Mouse (Mus musculus) myocyte (in vitro differentiated cells): Measurements from ENCODE around the gene Rtn2. TPM values are rescaled to one million over a fixed set of nuclear protein-coding genes. Genes with fewer than 3 reads are reported as not detected.
A peak's percentile ranks its signal among the peaks of the same experiment; 100 is the strongest.
"Not testable (repeated sequence)": the region's sequence is repeated elsewhere in the genome, so short reads cannot be mapped to it uniquely, and the experiment has no call there.

ENCODE experiments used
- H3K27me3 ChIP-seq: one replicate; pipeline ENCODE4 v1.6.1; 2011; ENCODE audit not compliant: control insufficient read depth, insufficient read depth, insufficient read length
- H3K36me3 ChIP-seq: one replicate; pipeline ENCODE4 v1.6.1; 2011; ENCODE audit not compliant: control insufficient read depth, insufficient read depth
- H3K4me2 ChIP-seq: one replicate; pipeline ENCODE4 v1.6.1; 2011; ENCODE audit warnings: low read depth, control low read depth
- H3K4me3 ChIP-seq: one replicate; pipeline ENCODE4 v1.5.1; 2011; ENCODE audit warnings: mild to moderate bottlenecking, control low read depth, moderate library complexity
- H3K79me2 ChIP-seq: one replicate; pipeline ENCODE4 v1.6.1; 2011; ENCODE audit not compliant: control insufficient read depth, insufficient read depth
- H3ac ChIP-seq: one replicate; pipeline ENCODE4 v1.6.1; 2011; ENCODE audit not compliant: control insufficient read depth, insufficient read length
- CEBPB ChIP-seq: IDR thresholded peaks from 2 replicates; pipeline ENCODE4 v1.6.1; 2011; ENCODE audit warnings: mild to moderate bottlenecking, moderate library complexity; ENCODE audit not compliant: poor library complexity, insufficient read depth, severe bottlenecking
- E2F4 ChIP-seq: IDR thresholded peaks from one replicate; pipeline ENCODE4 v1.6.1; 2011; ENCODE audit warnings: mild to moderate bottlenecking, control low read depth, moderate library complexity; ENCODE audit not compliant: insufficient read depth
- MAX ChIP-seq: IDR thresholded peaks from one replicate; pipeline ENCODE4 v1.6.1; 2011; ENCODE audit warnings: low read depth, mild to moderate bottlenecking, control low read depth
- MYOD1 ChIP-seq, 3 experiments: IDR thresholded peaks; one replicate each; pipeline ENCODE4 v1.6.1; 2011; ENCODE audit warnings: control low read depth in 2 of 3, low read depth in 2 of 3, mild to moderate bottlenecking in 2 of 3, moderate library complexity in 1 of 3; ENCODE audit not compliant: insufficient read length in 2 of 3, control insufficient read depth in 1 of 3
- MYOG ChIP-seq, 3 experiments: IDR thresholded peaks; one replicate each; pipeline ENCODE4 v1.6.1; 2011; ENCODE audit warnings: control low read depth in 2 of 3, low read depth in 2 of 3, mild to moderate bottlenecking in 2 of 3; ENCODE audit not compliant: insufficient read length in 2 of 3, control insufficient read depth in 1 of 3, insufficient read depth in 1 of 3
- POLR2A ChIP-seq: IDR thresholded peaks from one replicate; pipeline ENCODE4 v1.6.1; 2011; ENCODE audit warnings: low read depth, mild to moderate bottlenecking, control low read depth, moderate library complexity; ENCODE audit not compliant: insufficient read length
- POLR2AphosphoS2 ChIP-seq: IDR thresholded peaks from one replicate; pipeline ENCODE4 v1.6.1; 2011; ENCODE audit warnings: low read depth, control low read depth; ENCODE audit not compliant: insufficient read length
- REST ChIP-seq: IDR thresholded peaks from one replicate; pipeline ENCODE4 v1.6.1; 2011; ENCODE audit warnings: mild to moderate bottlenecking, control low read depth, moderate library complexity; ENCODE audit not compliant: insufficient read depth, insufficient read length
- SRF ChIP-seq: IDR thresholded peaks from one replicate; pipeline ENCODE4 v1.6.1; 2011; ENCODE audit warnings: low read depth; ENCODE audit not compliant: control insufficient read depth, insufficient read length
- TCF12 ChIP-seq: IDR thresholded peaks from one replicate; pipeline ENCODE4 v1.6.1; 2011; ENCODE audit warnings: mild to moderate bottlenecking, control low read depth; ENCODE audit not compliant: poor library complexity, insufficient read depth, severe bottlenecking
- TCF3 ChIP-seq: IDR thresholded peaks from one replicate; pipeline ENCODE4 v1.6.1; 2011; ENCODE audit warnings: low read depth, control low read depth; ENCODE audit not compliant: insufficient read length
- USF1 ChIP-seq: IDR thresholded peaks from one replicate; pipeline ENCODE4 v1.6.1; 2011; ENCODE audit warnings: low read depth, mild to moderate bottlenecking, control low read depth, moderate library complexity
- polyA plus RNA-seq: library from polyadenylated mRNA; unstranded; fragments of >200 nt; fragmentation: generic; extraction: Trizol; gene quantifications from one replicate; pipeline ENCODE4 v1.2.1, GENCODE M21; 2012; ENCODE audit warnings: missing spikeins

The Rtn2 gene
- polyA plus RNA-seq, 1 experiment: 340 TPM

DNA sequence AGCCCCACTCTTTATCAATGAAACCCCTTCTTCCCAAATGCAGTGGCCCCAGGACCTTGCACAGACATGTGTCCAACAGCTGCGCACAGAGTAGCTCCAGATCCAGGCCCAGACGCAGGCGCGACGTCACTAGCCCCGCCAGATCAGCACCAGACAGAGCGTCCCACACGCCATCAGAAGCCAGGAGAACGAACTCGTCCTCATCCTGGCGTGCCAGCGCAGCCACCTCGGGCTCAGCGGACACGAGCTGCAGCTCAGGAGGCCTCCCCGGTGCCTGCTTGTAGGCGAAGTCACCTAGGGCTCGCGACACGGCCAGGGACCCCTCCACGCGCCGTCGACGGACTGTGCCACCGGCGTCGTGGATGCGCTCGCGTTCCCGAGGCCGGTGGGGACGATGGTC lies 3.4 kb upstream of the Rtn2 start:
- Histone ChIP-seq H3K27me3 (peaks cover 12% of the 10 kb centered on the region), H3ac (no peak overlapping the region), H3K4me3 (no peak overlapping the region), H3K36me3 (no peaks in the 10 kb centered on the region), H3K4me2 (peak overlapping the region; percentile 48), H3K79me2 (no peaks in the 10 kb centered on the region)
- TF ChIP-seq MYOD1 (IDR thresholded peaks at IDR 0.05; ENCODE audit: control insufficient read depth in 1 of 3, insufficient read length in 2 of 3, low read depth in 2 of 3) (no peak), MYOG (IDR thresholded peaks at IDR 0.05; ENCODE audit: control insufficient read depth in 1 of 3, insufficient read depth in 1 of 3, insufficient read length in 2 of 3, low read depth in 2 of 3) (peak in 1 of 3 experiments; percentile 12)

DNA sequence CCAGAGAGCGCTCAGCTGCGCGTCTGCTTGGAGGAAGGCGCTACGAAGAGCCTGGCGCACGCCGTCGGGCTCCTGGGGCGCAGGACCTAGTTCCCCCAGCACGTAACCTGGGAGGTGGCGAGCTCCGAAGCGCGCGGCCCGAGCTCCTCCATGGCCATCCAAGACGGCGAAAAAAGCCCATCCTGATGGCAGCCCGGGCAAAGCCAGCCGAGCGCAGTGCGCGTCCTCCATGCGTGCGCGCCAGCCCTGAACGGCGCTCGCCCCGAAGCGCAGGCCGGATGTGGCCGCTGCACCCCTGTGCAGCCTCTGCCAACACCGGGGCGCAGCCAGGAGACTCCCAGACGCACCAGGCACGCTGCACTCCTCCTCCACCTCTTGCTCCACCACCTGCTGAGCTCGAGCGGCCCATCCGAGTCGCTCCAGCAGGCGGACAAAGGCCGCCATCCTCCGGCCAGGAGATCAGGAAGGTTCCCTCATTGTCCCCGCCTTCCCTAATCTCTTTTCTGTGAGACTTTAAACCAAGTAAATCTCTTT lies 2.8 kb upstream of the Rtn2 start, which contains the start of gene Ppm1n:
Ppm1n (minus strand) TSS at position 484 of the 534 bp plus-strand sequence.
- Histone ChIP-seq H3K79me2 (no peaks in the 10 kb centered on the region), H3K4me3 (no peak within 1 kb of the TSS), H3K4me2 (peak within 1 kb of the TSS; percentile 48), H3K36me3 (no peaks in the 10 kb centered on the region), H3K27me3 (peaks cover 12% of the 10 kb centered on the region), H3ac (no peak within 1 kb of the TSS)
- no peak for TF ChIP-seq USF1
- TF ChIP-seq POLR2A: peak; percentile 28

DNA sequence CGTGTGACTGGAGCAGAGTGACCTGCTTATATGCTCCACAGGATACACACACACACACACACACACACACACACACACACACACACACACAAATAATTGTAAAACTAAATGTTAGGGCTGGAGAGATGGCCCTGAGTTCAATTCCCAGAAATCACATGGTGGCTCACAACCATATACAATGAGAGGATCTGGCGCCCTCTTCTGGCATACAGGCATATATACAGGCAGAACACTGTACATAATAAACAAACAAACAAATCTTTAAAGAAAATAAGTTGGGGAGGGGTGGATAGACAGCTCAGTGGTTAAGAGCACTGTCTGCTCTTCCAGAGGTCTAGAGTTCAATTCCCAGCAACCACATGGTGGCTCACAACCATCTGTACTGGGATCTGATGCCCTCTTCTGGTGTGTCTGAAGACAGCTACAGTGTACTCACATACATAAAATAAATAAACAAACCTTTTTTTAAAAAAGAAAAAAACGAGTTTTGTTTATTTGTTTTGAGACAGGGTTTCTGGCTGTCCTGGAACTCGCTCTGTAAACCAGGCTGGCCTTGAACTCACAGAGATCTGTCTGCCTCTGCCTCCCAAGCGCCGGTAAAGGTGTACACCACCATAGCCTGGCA lies 632 bp upstream of the Rtn2 start:
- H3K79me2 ChIP-seq, H3K4me2 ChIP-seq, H3ac ChIP-seq, H3K36me3 ChIP-seq, H3K4me3 ChIP-seq: not testable (repeated sequence)
- TF ChIP-seq USF1: peak; percentile 21
- H3K27me3 ChIP-seq: peaks cover 12% of the 10 kb centered on the region

DNA sequence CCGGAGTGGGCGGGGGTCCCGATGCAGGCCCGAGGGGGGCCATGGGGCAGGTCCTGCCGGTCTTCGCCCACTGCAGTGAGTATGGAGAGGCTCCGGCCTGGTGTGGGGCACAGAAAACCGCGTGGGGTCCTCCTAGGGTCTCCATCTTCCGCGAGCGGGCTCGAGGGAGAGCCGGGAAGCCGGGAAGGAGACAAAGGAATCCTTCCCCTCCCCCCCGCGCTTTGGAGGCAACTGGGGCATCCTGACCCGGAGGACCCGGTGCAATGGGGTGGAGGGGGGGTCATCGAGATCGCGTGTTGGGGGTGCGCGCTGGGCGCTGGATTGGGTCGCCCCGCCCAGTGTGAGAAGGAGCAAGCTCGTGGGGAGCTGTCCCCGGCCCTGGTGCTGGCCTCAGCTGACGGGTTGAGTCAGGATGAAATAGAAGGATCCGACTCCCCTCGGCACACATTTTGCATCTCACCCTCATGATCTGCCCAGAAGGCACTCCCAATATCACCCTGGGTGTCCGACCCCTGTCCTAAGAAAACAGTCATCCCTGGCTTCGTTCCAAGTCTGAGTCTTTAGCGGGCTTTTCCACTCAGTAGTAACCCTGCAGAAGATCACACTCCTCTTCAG lies 474 bp downstream of the Rtn2 start:
- Histone ChIP-seq H3K36me3 (no peaks in the 10 kb centered on the region), H3ac (no peak overlapping the region), H3K4me3 (peak overlapping the region; percentile 7), H3K79me2 (no peaks in the 10 kb centered on the region), H3K27me3 (peaks cover 12% of the 10 kb centered on the region), H3K4me2 (peak overlapping the region; percentile 69)
- TF ChIP-seq E2F4: no peak
- TF ChIP-seq REST: peak; percentile 90

DNA sequence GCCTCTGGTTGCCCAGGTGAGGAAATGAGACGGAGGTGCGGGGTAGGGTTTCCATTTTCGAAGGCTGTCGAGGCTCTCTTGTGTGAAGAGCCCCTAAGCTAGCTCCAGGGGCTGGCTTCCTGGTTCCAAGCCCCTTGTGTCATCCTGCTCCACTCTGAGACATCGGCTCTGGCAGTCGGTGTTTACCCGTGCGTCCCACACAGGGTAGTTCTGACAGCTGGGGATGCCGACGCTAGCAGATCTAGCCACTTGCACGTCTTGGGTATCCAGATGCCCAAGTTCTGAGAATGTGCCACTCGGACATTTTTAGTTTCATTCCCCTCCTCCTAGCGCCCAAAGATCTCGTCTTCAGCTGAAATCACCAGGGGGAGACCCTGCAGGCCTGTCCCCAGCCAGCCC lies 981 bp downstream of the Rtn2 start:
- no peak for TF ChIP-seq E2F4
- TF ChIP-seq USF1: no peak
- no peak for TF ChIP-seq REST
- TF ChIP-seq MYOG (IDR thresholded peaks at IDR 0.05; ENCODE audit: control insufficient read depth in 1 of 3, insufficient read depth in 1 of 3, insufficient read length in 2 of 3, low read depth in 2 of 3): no peak
- no peak for TF ChIP-seq POLR2A
- peaks cover 12% of the 10 kb centered on the region for H3K27me3 ChIP-seq
- no peaks in the 10 kb centered on the region for H3K79me2 ChIP-seq
- no peaks in the 10 kb centered on the region for H3K36me3 ChIP-seq
- no peak overlapping the region for H3ac ChIP-seq
- peak overlapping the region; percentile 69 for H3K4me2 ChIP-seq
- peak overlapping the region; percentile 7 for H3K4me3 ChIP-seq

DNA sequence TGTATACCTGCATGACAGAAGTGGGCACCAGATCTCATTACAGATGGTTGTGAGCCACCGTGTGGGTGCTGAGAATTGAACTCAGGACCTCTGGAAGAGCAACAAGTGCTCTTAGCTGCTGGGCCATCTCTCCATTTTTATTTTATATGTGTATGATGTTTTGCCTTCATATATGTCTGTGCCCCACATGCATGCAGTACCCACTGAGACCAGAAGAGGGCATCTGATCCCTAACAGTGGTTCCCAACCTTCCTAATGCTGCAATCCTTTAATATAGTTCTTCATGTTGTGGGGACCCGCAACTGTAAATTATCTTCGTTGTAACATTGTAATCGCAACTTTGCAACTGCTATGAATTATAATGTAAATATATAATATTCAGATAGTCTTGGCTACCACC lies 2.3 kb downstream of the Rtn2 start:
- Histone ChIP-seq H3K36me3 (no peaks in the 10 kb centered on the region), H3ac (no peak overlapping the region), H3K4me2 (no peak overlapping the region), H3K4me3 (no peak overlapping the region), H3K79me2 (no peaks in the 10 kb centered on the region), H3K27me3 (peaks cover 2% of the 10 kb centered on the region)
- TF ChIP-seq USF1 (no peak), POLR2AphosphoS2 (no peak), SRF (no peak), E2F4 (no peak), MAX (no peak), TCF3 (no peak), POLR2A (no peak), TCF12 (no peak), REST (no peak), MYOG (IDR thresholded peaks at IDR 0.05; ENCODE audit: control insufficient read depth in 1 of 3, insufficient read depth in 1 of 3, insufficient read length in 2 of 3, low read depth in 2 of 3) (no peak), CEBPB (no peak), MYOD1 (IDR thresholded peaks at IDR 0.05; ENCODE audit: control insufficient read depth in 1 of 3, insufficient read length in 2 of 3, low read depth in 2 of 3) (no peak)
